Mouse (Mus musculus): ENCODE data around the gene Stag2.

DNA sequence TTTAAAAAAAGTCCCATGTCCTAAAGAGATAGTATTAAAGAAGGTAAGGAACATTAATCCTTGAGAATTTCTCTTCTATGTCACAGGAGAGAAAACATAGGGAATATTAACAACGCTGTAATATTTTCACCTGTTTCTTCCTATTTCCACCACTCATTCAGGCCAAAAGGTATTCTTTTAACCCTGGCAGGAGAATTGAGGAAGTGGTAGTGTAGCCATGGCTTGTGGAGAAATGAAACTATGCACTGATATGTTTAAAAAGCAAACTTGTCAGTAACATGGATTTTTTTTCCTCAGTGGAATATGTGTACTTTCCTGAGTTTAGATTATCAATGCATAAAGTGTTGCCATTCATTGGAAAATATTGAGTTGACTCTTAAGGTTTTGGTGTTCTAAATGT, 16.3 kb downstream of the Stag2 start:
- no peak for TF ChIP-seq CTCF (IDR thresholded peaks at IDR 0.05; ENCODE audit: low read depth)
- TF ChIP-seq EP300 (IDR thresholded peaks at IDR 0.05; ENCODE audit: low read depth), result no peak
